Mouse (Mus musculus): Measurements from ENCODE around the gene Serpine3.

GRCm38 (mm10) chr14:62673646-62674045, 10.2 kb downstream of the Serpine3 start:
- TF ChIP-seq POLR2A (IDR thresholded peaks at IDR 0.05; ENCODE audit: insufficient read depth, low read length): no peak
- no peak for TF ChIP-seq CTCF (IDR thresholded peaks at IDR 0.05; ENCODE audit: low read depth, low read length)

Data from ES-Bruce4 (cell line).